Mouse (Mus musculus): Measurements from ENCODE around the gene Mier2.

- TF ChIP-seq POLR2A (IDR thresholded peaks at IDR 0.05; ENCODE audit: control insufficient read depth, extremely low read depth, insufficient read depth, low read length, poor library complexity) = no peak
- no peak for TF ChIP-seq CTCF (IDR thresholded peaks at IDR 0.05; ENCODE audit: borderline replicate concordance, control insufficient read depth, extremely low read depth, insufficient read depth, low read length, poor library complexity)
Measured at GRCm38 (mm10) chr10:79538873-79539272, 16.1 kb downstream of the Mier2 start.

Measured in thymus, adult 2 months (tissue).